Mouse (Mus musculus): Measurements from ENCODE around the gene Tradd. TPM values are rescaled to one million over a fixed set of nuclear protein-coding genes. Genes with fewer than 3 reads are reported as not detected.

Tradd gene
- polyA plus RNA-seq (2015; fragmentation: Nextera tagmentation; extraction: Ambion mirVana): 21.4 and 25.0 TPM in 2 replicates

- peak within 1 kb of the TSS; percentile 55 for H3K4me3 ChIP-seq
- peaks cover 95% of the 10 kb centered on the region for H3K27me3 ChIP-seq
Measured at GRCm38 (mm10) chr8:105264024-105264982, at the start of gene Tradd, which contains the start of gene Fbxl8. Gene Tradd (minus strand): TSS chr8:105264609. Gene Fbxl8 (plus strand): TSS chr8:105264648.

GRCm38 (mm10) chr8:105313622-105314402, 49.4 kb upstream of the Tradd start:
- Histone ChIP-seq H3K36me3 (peaks cover 93% of the 10 kb centered on the region), H3K4me2 (no peak overlapping the region), H3K27me3 (no peaks in the 10 kb centered on the region), H3K4me1 (replicated peaks) (no peaks in the 10 kb centered on the region), H3K9me3 (no peaks in the 10 kb centered on the region), H3K9ac (no peak overlapping the region), H3K27ac (replicated peaks) (no peak overlapping the region), H3K4me3 (no peak overlapping the region)
- 81% methylated on average over 9 of the region's 9 CpGs for WGBS
- 0 out of 2 replicates have a peak, but pooled peaks have one; percentile 34 for ATAC-seq (ENCODE audit: low read depth)

More at GRCm38 (mm10) chr8:105264024-105264982, at the start of gene Tradd, which contains the start of gene Fbxl8:
- Histone ChIP-seq H3K36me3 (no peaks in the 10 kb centered on the region), H3K9me3 (no peaks in the 10 kb centered on the region), H3K9ac (peak within 1 kb of the TSS; percentile 77), H3K4me1 (replicated peaks) (peaks cover 33% of the 10 kb centered on the region), H3K27ac (replicated peaks) (no peak within 1 kb of the TSS), H3K4me2 (peak within 1 kb of the TSS; percentile 75)
- 0 out of 2 replicates have a peak, but pooled peaks have one; percentile 7 for ATAC-seq (ENCODE audit: low read depth)
- WGBS: under 1% methylated on average over 54 of the region's 54 CpGs

GRCm38 (mm10) chr8:105312891-105313481, 48.6 kb upstream of the Tradd start:
- peaks cover 93% of the 10 kb centered on the region for H3K36me3 ChIP-seq
- no peak overlapping the region for H3K9ac ChIP-seq
- no peaks in the 10 kb centered on the region for H3K4me1 ChIP-seq (replicated peaks)
- no peaks in the 10 kb centered on the region for H3K27me3 ChIP-seq
- H3K9me3 ChIP-seq: no peaks in the 10 kb centered on the region
- H3K4me3 ChIP-seq: no peak overlapping the region
- no peak for ATAC-seq (ENCODE audit: low read depth)
- no peak overlapping the region for H3K27ac ChIP-seq (replicated peaks)
- 88% methylated on average over 8 of the region's 8 CpGs for WGBS
- H3K4me2 ChIP-seq: no peak overlapping the region

- 96% methylated on average over 1 of the region's 1 CpGs for WGBS
- H3K36me3 ChIP-seq: peaks cover 96% of the 10 kb centered on the region
- no peak overlapping the region for H3K4me3 ChIP-seq
Measured at GRCm38 (mm10) chr8:105311718-105312117, 47.3 kb upstream of the Tradd start.

GRCm38 (mm10) chr8:105310118-105310517, 45.7 kb upstream of the Tradd start:
- Histone ChIP-seq H3K36me3 (peaks cover 86% of the 10 kb centered on the region), H3K4me3 (no peak overlapping the region), H3K27me3 (no peaks in the 10 kb centered on the region), H3K27ac (replicated peaks) (no peak overlapping the region), H3K9me3 (no peaks in the 10 kb centered on the region), H3K9ac (no peak overlapping the region), H3K4me1 (replicated peaks) (peaks cover 14% of the 10 kb centered on the region), H3K4me2 (no peak overlapping the region)
- WGBS: 92% methylated on average over 8 of the region's 8 CpGs
- no peak for ATAC-seq (ENCODE audit: low read depth)

More at GRCm38 (mm10) chr8:105311718-105312117, 47.3 kb upstream of the Tradd start:
- Histone ChIP-seq H3K9ac (no peak overlapping the region), H3K9me3 (no peaks in the 10 kb centered on the region), H3K27me3 (no peaks in the 10 kb centered on the region), H3K4me1 (replicated peaks) (no peaks in the 10 kb centered on the region), H3K4me2 (no peak overlapping the region), H3K27ac (replicated peaks) (no peak overlapping the region)
- no peak for ATAC-seq (ENCODE audit: low read depth)

- WGBS: 82% methylated on average over 15 of the region's 15 CpGs
- Histone ChIP-seq H3K9me3 (no peaks in the 10 kb centered on the region), H3K4me2 (no peak overlapping the region), H3K27me3 (no peaks in the 10 kb centered on the region), H3K4me1 (replicated peaks) (peaks cover 21% of the 10 kb centered on the region), H3K9ac (no peak overlapping the region), H3K4me3 (no peak overlapping the region), H3K36me3 (peaks cover 84% of the 10 kb centered on the region), H3K27ac (replicated peaks) (no peak overlapping the region)
- ATAC-seq (ENCODE audit: low read depth): no peak
Measured at GRCm38 (mm10) chr8:105309142-105309847, 44.9 kb upstream of the Tradd start.

GRCm38 (mm10) chr8:105308428-105308827, 44.0 kb upstream of the Tradd start:
- H3K4me2 ChIP-seq: no peak overlapping the region
- H3K27me3 ChIP-seq: no peaks in the 10 kb centered on the region
- H3K4me3 ChIP-seq: no peak overlapping the region
- no peak overlapping the region for H3K9ac ChIP-seq
- ATAC-seq (ENCODE audit: low read depth): no peak
- H3K4me1 ChIP-seq (replicated peaks): peaks cover 22% of the 10 kb centered on the region
- WGBS: 97% methylated on average over 10 of the region's 10 CpGs
- H3K9me3 ChIP-seq: no peaks in the 10 kb centered on the region
- H3K36me3 ChIP-seq: peaks cover 84% of the 10 kb centered on the region
- no peak overlapping the region for H3K27ac ChIP-seq (replicated peaks)

GRCm38 (mm10) chr8:105307670-105308069, 43.3 kb upstream of the Tradd start:
- H3K4me3 ChIP-seq: no peak overlapping the region
- no peak overlapping the region for H3K27ac ChIP-seq (replicated peaks)
- H3K4me2 ChIP-seq: no peak overlapping the region
- H3K9me3 ChIP-seq: no peaks in the 10 kb centered on the region
- H3K9ac ChIP-seq: no peak overlapping the region
- peaks cover 22% of the 10 kb centered on the region for H3K4me1 ChIP-seq (replicated peaks)
- no peak for ATAC-seq (ENCODE audit: low read depth)
- WGBS: 93% methylated on average over 13 of the region's 13 CpGs
- peaks cover 84% of the 10 kb centered on the region for H3K36me3 ChIP-seq
- no peaks in the 10 kb centered on the region for H3K27me3 ChIP-seq

GRCm38 (mm10) chr8:105306146-105306691, 41.8 kb upstream of the Tradd start:
- Histone ChIP-seq H3K27ac (replicated peaks) (peak overlapping the region; percentile 61; the same call in 1 of the 2 replicates), H3K4me3 (peak overlapping the region; percentile 17; the same call in 1 of the 2 replicates), H3K36me3 (peaks cover 83% of the 10 kb centered on the region), H3K27me3 (no peaks in the 10 kb centered on the region), H3K9me3 (no peaks in the 10 kb centered on the region), H3K4me2 (peak overlapping the region; percentile 47), H3K4me1 (replicated peaks) (peaks cover 22% of the 10 kb centered on the region), H3K9ac (peak overlapping the region; percentile 54)
- 52% methylated on average over 5 of the region's 5 CpGs for whole genome bisulfite sequencing
- ATAC-seq (ENCODE audit: low read depth): peak; percentile 2; the same call in 1 of the 2 replicates

GRCm38 (mm10) chr8:105305211-105306145, 41.1 kb upstream of the Tradd start, which contains the start of gene Elmo3:
Gene Elmo3 (plus strand): TSS chr8:105305601.
- Histone ChIP-seq H3K4me1 (replicated peaks) (peaks cover 22% of the 10 kb centered on the region), H3K36me3 (peaks cover 85% of the 10 kb centered on the region), H3K4me2 (peak within 1 kb of the TSS; percentile 47), H3K9ac (peak within 1 kb of the TSS; percentile 54), H3K27me3 (no peaks in the 10 kb centered on the region), H3K27ac (replicated peaks) (peak within 1 kb of the TSS; percentile 61), H3K9me3 (no peaks in the 10 kb centered on the region), H3K4me3 (peak within 1 kb of the TSS; percentile 17; the same call in 1 of the 2 replicates)
- ATAC-seq (ENCODE audit: low read depth): peak; percentile 37
- 11% methylated on average over 30 of the region's 30 CpGs for WGBS

Data from neural tube, embryonic 13.5 days (tissue).